Mouse (Mus musculus) thymus, adult 2 months (tissue): Measurements from ENCODE around the gene Fndc3b. TPM values are rescaled to one million over a fixed set of nuclear protein-coding genes. Genes with fewer than 3 reads are reported as not detected.
A peak's percentile ranks its signal among the peaks of the same experiment; 100 is the strongest.

ENCODE experiments used
- DNase-seq: peaks from one replicate; pipeline ENCODE4 v3.0.0; 2021
- H3K27ac ChIP-seq: fragments of 200-500 bp; 2 replicates; pipeline ENCODE4 v1.5.1; 2012; ENCODE audit warnings: low read length, control low read depth; ENCODE audit not compliant: control insufficient read depth, insufficient read depth
- H3K27me3 ChIP-seq: fragments of 200-500 bp; 2 replicates; pipeline ENCODE4 v1.6.1; 2012; ENCODE audit warnings: mild to moderate bottlenecking, low read length, moderate library complexity, mixed read lengths; ENCODE audit not compliant: control insufficient read depth, insufficient read depth
- H3K36me3 ChIP-seq: fragments of 200-500 bp; 2 replicates; pipeline ENCODE4 v1.6.1; 2012; ENCODE audit warnings: mild to moderate bottlenecking, low read length, moderate library complexity; ENCODE audit not compliant: control insufficient read depth, insufficient read depth
- H3K4me1 ChIP-seq: fragments of 200-500 bp; replicated peaks from 2 replicates; pipeline ENCODE4 v1.6.1; 2012; ENCODE audit warnings: low read length; ENCODE audit not compliant: control insufficient read depth, insufficient read depth
- H3K4me3 ChIP-seq: fragments of 200-500 bp; 2 replicates; pipeline ENCODE4 v1.5.1; 2012; ENCODE audit warnings: mild to moderate bottlenecking, low read length, control low read depth, moderate library complexity; ENCODE audit not compliant: control insufficient read depth, insufficient read depth
- CTCF ChIP-seq: fragments of 200-500 bp; IDR thresholded peaks from 2 replicates; pipeline ENCODE4 v1.5.1; 2012; ENCODE audit warnings: mild to moderate bottlenecking, control low read depth, low read length, moderate library complexity, borderline replicate concordance; ENCODE audit not compliant: control insufficient read depth, poor library complexity, insufficient read depth; ENCODE audit errors: extremely low read depth
- POLR2A ChIP-seq: fragments of 200-500 bp; IDR thresholded peaks from 2 replicates; pipeline ENCODE4 v1.6.1; 2012; ENCODE audit warnings: mild to moderate bottlenecking, low read length, control low read depth, moderate library complexity; ENCODE audit not compliant: control insufficient read depth, poor library complexity, insufficient read depth; ENCODE audit errors: extremely low read depth
- WGBS: fragments of 180-500 bp; shearing (Covaris S2); methylation state at CpG from one replicate; pipeline ENCODE4 v1.1.7; 2018; 5-methylcytosine and 5-hydroxymethylcytosine counted together
- polyA plus RNA-seq: library from polyadenylated mRNA; depleted of rRNA; stranded (reverse); fragments of >200 nt; gene quantifications from 2 replicates; pipeline ENCODE4 v1.2.3, GENCODE M21; 2012; rRNA removed

The Fndc3b gene
- 3.8 and 4.7 TPM in 2 replicates for polyA plus RNA-seq

- WGBS = under 1% methylated on average over 88 of the region's 90 CpGs
- Histone ChIP-seq H3K4me1 (peaks cover 4% of the 10 kb centered on the region; the same call in 1 of the 2 replicates), H3K27ac (no peak within 1 kb of the TSS), H3K27me3 (peaks cover 13% of the 10 kb centered on the region), H3K36me3 (no peaks in the 10 kb centered on the region), H3K4me3 (peak within 1 kb of the TSS; percentile 73)
- TF ChIP-seq CTCF = no peak
- TF ChIP-seq POLR2A = no peak
- peak; percentile 86 for DNase-seq
Observed at GRCm38 (mm10) chr3:27710648-27711428, at the start of gene Fndc3b. Fndc3b (minus strand) TSS chr3:27711307.

DNA sequence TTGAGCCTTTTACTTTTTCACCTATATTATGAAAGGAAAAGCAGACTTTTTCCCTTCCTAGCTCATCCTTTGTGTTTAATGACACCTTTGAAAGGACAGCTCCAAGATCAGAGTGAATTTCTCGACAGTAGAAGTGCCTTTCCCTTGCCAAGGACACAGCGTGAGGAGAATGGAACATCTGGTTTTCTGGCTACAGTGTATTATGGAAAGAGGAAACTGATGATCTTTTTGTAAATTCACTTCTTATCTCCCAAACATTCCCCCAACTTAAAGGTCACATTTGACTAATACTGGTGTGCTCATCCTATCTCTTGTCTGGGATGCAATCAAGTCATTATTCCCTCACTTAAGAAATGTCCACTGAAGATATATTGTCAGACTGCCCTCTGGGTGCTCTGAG is 49.2 kb upstream of the Fndc3b start:
- H3K27me3 ChIP-seq = no peaks in the 10 kb centered on the region
- H3K4me3 ChIP-seq = no peak overlapping the region
- no peaks in the 10 kb centered on the region for H3K36me3 ChIP-seq
- no peak overlapping the region for H3K27ac ChIP-seq
- no peak for TF ChIP-seq CTCF
- no peak for TF ChIP-seq POLR2A
- no peak for DNase-seq
- no peaks in the 10 kb centered on the region for H3K4me1 ChIP-seq
- 85% methylated on average over 2 of the region's 2 CpGs for WGBS

- no peak for DNase-seq
- Histone ChIP-seq H3K27me3 (no peaks in the 10 kb centered on the region), H3K4me3 (no peak overlapping the region), H3K4me1 (no peaks in the 10 kb centered on the region), H3K36me3 (no peaks in the 10 kb centered on the region), H3K27ac (no peak overlapping the region)
- WGBS = 82% methylated on average over 6 of the region's 6 CpGs
- no peak for TF ChIP-seq CTCF
- TF ChIP-seq POLR2A = no peak
Observed at GRCm38 (mm10) chr3:27758976-27759375, 47.9 kb upstream of the Fndc3b start.

- H3K27me3 ChIP-seq = no peaks in the 10 kb centered on the region
- no peak overlapping the region for H3K27ac ChIP-seq
- no peak overlapping the region for H3K4me3 ChIP-seq
- no peaks in the 10 kb centered on the region for H3K36me3 ChIP-seq
- no peaks in the 10 kb centered on the region for H3K4me1 ChIP-seq
- TF ChIP-seq POLR2A = no peak
- TF ChIP-seq CTCF = no peak
- WGBS = 76% methylated on average over 5 of the region's 5 CpGs
- DNase-seq = no peak
Observed at GRCm38 (mm10) chr3:27751657-27752056, 40.5 kb upstream of the Fndc3b start.

DNA sequence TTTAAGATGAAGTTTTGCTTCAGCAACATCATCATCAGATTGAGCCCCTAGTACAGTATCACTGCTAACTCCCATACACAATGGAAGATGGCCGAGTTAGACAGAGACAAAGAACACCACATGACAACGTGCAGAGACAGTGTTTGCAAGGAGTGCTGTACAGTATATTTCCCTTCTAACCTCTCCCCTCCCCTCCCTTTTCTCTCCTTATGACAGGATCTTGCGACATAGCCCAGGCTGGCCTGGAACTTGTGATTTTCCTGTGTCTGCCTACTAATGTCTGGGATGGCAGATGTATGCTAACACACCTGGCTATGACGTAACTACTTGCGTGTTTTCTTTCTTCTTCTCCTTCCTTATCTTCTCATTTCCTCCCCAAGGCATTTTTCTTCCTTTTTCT is 40.0 kb upstream of the Fndc3b start:
- H3K27me3 ChIP-seq = no peaks in the 10 kb centered on the region
- H3K27ac ChIP-seq = no peak overlapping the region
- no peak for DNase-seq
- no peaks in the 10 kb centered on the region for H3K4me1 ChIP-seq
- no peaks in the 10 kb centered on the region for H3K36me3 ChIP-seq
- TF ChIP-seq CTCF = no peak
- TF ChIP-seq POLR2A = no peak
- no peak overlapping the region for H3K4me3 ChIP-seq
- 75% methylated on average over 5 of the region's 5 CpGs for WGBS

GRCm38 (mm10) chr3:27745651-27746050 is 34.5 kb upstream of the Fndc3b start:
- WGBS = 98% methylated on average over 9 of the region's 9 CpGs

More at GRCm38 (mm10) chr3:27745651-27746050, 34.5 kb upstream of the Fndc3b start:
- TF ChIP-seq CTCF = no peak
- no peak for TF ChIP-seq POLR2A
- no peak for DNase-seq
- Histone ChIP-seq H3K36me3 (no peaks in the 10 kb centered on the region), H3K4me1 (no peaks in the 10 kb centered on the region), H3K4me3 (no peak overlapping the region), H3K27ac (no peak overlapping the region), H3K27me3 (no peaks in the 10 kb centered on the region)
